Mouse (Mus musculus) kidney, postnatal 4 days (tissue): ENCODE measurements around the gene Olfr398.

Experiments
- DNase-seq, 2 experiments: peaks; one replicate each; pipeline ENCODE4 v3.0.0; 2021; ENCODE audit warnings: mixed read lengths in 2 of 2

Olfr398 gene

GRCm38 (mm10) chr11:73990307-73990706 lies at the start of gene Olfr398:
Gene Olfr398 (minus strand): TSS chr11:73990407.
- DNase-seq = no peak

GRCm38 (mm10) chr11:73993115-73993514 lies 2.9 kb upstream of the Olfr398 start:
- DNase-seq = no peak

- DNase-seq = no peak
Observed at GRCm38 (mm10) chr11:73960517-73960916, 29.7 kb downstream of the Olfr398 start, which contains the start of gene Olfr397. Gene Olfr397 (plus strand): TSS chr11:73960817.

- no peak for DNase-seq
Observed at GRCm38 (mm10) chr11:73936377-73936776, 53.8 kb downstream of the Olfr398 start, which contains the start of gene Olfr23. Gene Olfr23 (plus strand): TSS chr11:73936677.
